Mouse (Mus musculus) left cerebral cortex, postnatal 36 days (tissue): ENCODE measurements around the gene Selenoi. TPM values are rescaled to one million over a fixed set of nuclear protein-coding genes. Genes with fewer than 3 reads are reported as not detected.
"Not testable (repeated sequence)": the region's sequence is repeated elsewhere in the genome, so short reads cannot be mapped to it uniquely, and the experiment has no call there.

Experiments
- DNase-seq, 2 experiments: peaks; one replicate each; pipeline ENCODE4 v3.0.0; 2021 to 2022; ENCODE audit warnings: low spot score in 2 of 2, mixed read lengths in 1 of 2
- intact Hi-C: fragments of 180-260 bp; cut with DNase I; formaldehyde crosslinking; loops from one replicate; pipeline ENCODE4 v1.15.1; 2025
- total RNA-seq, 2 experiments: library from RNA; stranded (reverse); gene quantifications; 2 replicates each; pipeline ENCODE4 v1.2.3; 2021

Selenoi gene
- total RNA-seq, result 10 to 100 TPM; 48.9 to 50.4 TPM

- intact Hi-C loops, result no loop called here
- DNase-seq, result peak; percentile 99 to 100
Observed at GRCm38 (mm10) chr5:30232271-30232971, at the start of gene Selenoi. Gene Selenoi (plus strand): TSS chr5:30232581.

- intact Hi-C loops, result no loop called here
- DNase-seq, result no peak
Observed at GRCm38 (mm10) chr5:30187687-30188485, 44.5 kb upstream of the Selenoi start.

- DNase-seq, result no peak
- intact Hi-C loops, result no loop called here
Observed at GRCm38 (mm10) chr5:30192452-30192851, 39.9 kb upstream of the Selenoi start.

GRCm38 (mm10) chr5:30195340-30195739 lies 37.0 kb upstream of the Selenoi start:
- intact Hi-C loops, result no loop called here
- DNase-seq, result no peak

- intact Hi-C loops, result no loop called here
- DNase-seq, result no peak
Observed at GRCm38 (mm10) chr5:30198257-30198656, 34.1 kb upstream of the Selenoi start.

- peak; percentile 21 to 30 for DNase-seq
- intact Hi-C loops, result no loop called here
Observed at GRCm38 (mm10) chr5:30201521-30201920, 30.9 kb upstream of the Selenoi start.

- no peak for DNase-seq
- intact Hi-C loops, result no loop called here
Observed at GRCm38 (mm10) chr5:30202221-30202620, 30.2 kb upstream of the Selenoi start.

GRCm38 (mm10) chr5:30203216-30203885 lies 29.0 kb upstream of the Selenoi start:
- DNase-seq, result no peak
- intact Hi-C loops, result no loop called here

- no peak for DNase-seq
- intact Hi-C loops, result no loop called here
Observed at GRCm38 (mm10) chr5:30204441-30204840, 27.9 kb upstream of the Selenoi start.

GRCm38 (mm10) chr5:30205034-30205433 lies 27.3 kb upstream of the Selenoi start:
- DNase-seq, result no peak
- intact Hi-C loops, result no loop called here

- intact Hi-C loops, result no loop called here
- no peak for DNase-seq
Observed at GRCm38 (mm10) chr5:30205493-30205892, 26.9 kb upstream of the Selenoi start, which contains the start of gene Adgrf3. Gene Adgrf3 (minus strand): TSS chr5:30205722.

- DNase-seq, result no peak
Observed at GRCm38 (mm10) chr5:30207276-30207675, 25.1 kb upstream of the Selenoi start.

GRCm38 (mm10) chr5:30210758-30211157 lies 21.6 kb upstream of the Selenoi start:
- intact Hi-C loops, result loop anchor here (5.0 to 10.0 kb wide), 3 partner anchors 272 to 584 kb away; no protein-coding TSS in a partner anchor
- DNase-seq, result not testable (repeated sequence)

More at GRCm38 (mm10) chr5:30207276-30207675, 25.1 kb upstream of the Selenoi start:
- intact Hi-C loops, result no loop called here

- DNase-seq, result peak in 1 of 2 experiments; percentile 59
- intact Hi-C loops, result loop anchor here (5.0 to 10.0 kb wide), 3 partner anchors 267 to 580 kb away; no protein-coding TSS in a partner anchor
Observed at GRCm38 (mm10) chr5:30214889-30215288, 17.5 kb upstream of the Selenoi start.

- intact Hi-C loops, result loop anchor here (10.0 kb wide), 2 partner anchors 419 to 579 kb away; no protein-coding TSS in a partner anchor
- DNase-seq, result no peak
Observed at GRCm38 (mm10) chr5:30215970-30216369, 16.4 kb upstream of the Selenoi start.

- DNase-seq, result no peak
- intact Hi-C loops, result loop anchor here (10.0 kb wide), 2 partner anchors 415 to 575 kb away; no protein-coding TSS in a partner anchor
Observed at GRCm38 (mm10) chr5:30219715-30220114, 12.7 kb upstream of the Selenoi start.

- no peak for DNase-seq
- intact Hi-C loops, result no loop called here
Observed at GRCm38 (mm10) chr5:30220666-30221065, 11.7 kb upstream of the Selenoi start.

- no peak for DNase-seq
- intact Hi-C loops, result no loop called here
Observed at GRCm38 (mm10) chr5:30222681-30223080, 9.7 kb upstream of the Selenoi start.

GRCm38 (mm10) chr5:30230901-30231300 lies 1.5 kb upstream of the Selenoi start:
- intact Hi-C loops, result no loop called here
- no peak for DNase-seq

GRCm38 (mm10) chr5:30231891-30232270 lies 500 bp upstream of the Selenoi start:
- no peak for DNase-seq
- intact Hi-C loops, result no loop called here
